Mouse (Mus musculus) cerebellum, adult 9-11 months (tissue): ENCODE data around the gene BC061212.
"Not testable (repeated sequence)": the region's sequence is repeated elsewhere in the genome, so short reads cannot be mapped to it uniquely, and the experiment has no call there.

Experiments used
- DNase-seq: peaks from one replicate; pipeline ENCODE4 v3.0.0; 2022

BC061212 gene

GRCm38 (mm10) chr5:94070445-94070844 lies at the start of gene BC061212:
Gene BC061212 (minus strand): TSS chr5:94070545.
- not testable (repeated sequence) for DNase-seq

DNA sequence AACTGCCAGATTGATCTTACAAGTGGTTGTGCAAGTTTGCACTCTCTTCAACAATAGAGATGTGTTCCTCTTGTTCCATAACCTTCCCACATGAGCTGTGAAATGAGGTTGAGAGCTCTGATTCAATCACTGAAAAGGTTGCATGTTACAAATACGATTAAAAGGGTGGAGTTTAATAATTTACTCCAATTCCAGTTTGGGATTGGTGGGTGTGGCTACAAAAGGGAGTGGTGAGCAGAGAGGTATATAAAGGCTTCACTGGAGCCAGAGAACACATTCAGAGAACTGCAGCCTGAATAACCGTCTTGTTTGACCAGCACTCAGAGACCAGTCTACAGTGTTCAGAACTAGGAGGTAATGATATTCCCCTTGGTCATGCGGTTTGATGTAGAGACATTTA lies 5.7 kb upstream of the BC061212 start, which contains the start of gene Gm6351:
Gm6351 (plus strand) TSS at position 301 of the 400 bp plus-strand sequence.
- not testable (repeated sequence) for DNase-seq
